Mouse (Mus musculus) layer of hippocampus, postnatal 36 days (tissue): Measurements from ENCODE around the gene Pip5kl1. TPM values are rescaled to one million over a fixed set of nuclear protein-coding genes. Genes with fewer than 3 reads are reported as not detected.

Experiments
- DNase-seq, 2 experiments: peaks; one replicate each; pipeline ENCODE4 v3.0.0; 2022
- total RNA-seq, 2 experiments: library from RNA; stranded (reverse); gene quantifications; 2 replicates each; pipeline ENCODE4 v1.2.3; 2021

The Pip5kl1 gene
- total RNA-seq, 2 experiments from 2014 or later: 2.9 to 3.8 TPM

DNA sequence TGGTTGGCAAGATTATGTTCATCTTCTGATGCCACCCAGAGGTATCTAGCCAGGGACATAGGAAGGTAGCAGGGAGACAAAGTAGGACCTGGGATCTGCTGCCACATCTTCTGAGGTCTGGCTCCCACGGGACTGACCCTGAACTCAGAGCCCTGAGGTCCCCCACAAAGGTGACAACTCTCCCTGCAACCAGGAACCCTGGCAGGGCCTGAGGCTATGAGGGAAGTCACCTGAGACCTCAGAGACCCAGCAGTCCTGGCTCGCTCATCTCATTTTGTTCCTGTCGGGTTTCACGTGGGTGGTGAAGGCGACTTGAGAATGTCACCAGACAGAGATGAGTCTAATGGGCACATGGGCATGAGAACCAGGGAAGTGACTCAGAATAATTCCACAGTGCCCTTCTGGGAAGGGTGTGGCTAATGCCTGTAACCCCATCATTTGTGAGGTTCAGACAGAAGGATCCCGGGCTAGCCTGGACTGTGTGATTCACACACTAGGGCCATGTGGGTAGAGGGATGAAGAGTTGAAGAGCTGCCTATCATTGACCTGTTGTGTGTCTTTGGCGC is 10.6 kb downstream of the Pip5kl1 start:
- DNase-seq: no peak

- DNase-seq: peak; percentile 90
These were observed 12.3 kb downstream of the Pip5kl1 start, which contains the start of gene St6galnac4 for GRCm38 (mm10) chr2:32586871-32587351. TSS of gene St6galnac4 (plus strand) at chr2:32587095.

DNA sequence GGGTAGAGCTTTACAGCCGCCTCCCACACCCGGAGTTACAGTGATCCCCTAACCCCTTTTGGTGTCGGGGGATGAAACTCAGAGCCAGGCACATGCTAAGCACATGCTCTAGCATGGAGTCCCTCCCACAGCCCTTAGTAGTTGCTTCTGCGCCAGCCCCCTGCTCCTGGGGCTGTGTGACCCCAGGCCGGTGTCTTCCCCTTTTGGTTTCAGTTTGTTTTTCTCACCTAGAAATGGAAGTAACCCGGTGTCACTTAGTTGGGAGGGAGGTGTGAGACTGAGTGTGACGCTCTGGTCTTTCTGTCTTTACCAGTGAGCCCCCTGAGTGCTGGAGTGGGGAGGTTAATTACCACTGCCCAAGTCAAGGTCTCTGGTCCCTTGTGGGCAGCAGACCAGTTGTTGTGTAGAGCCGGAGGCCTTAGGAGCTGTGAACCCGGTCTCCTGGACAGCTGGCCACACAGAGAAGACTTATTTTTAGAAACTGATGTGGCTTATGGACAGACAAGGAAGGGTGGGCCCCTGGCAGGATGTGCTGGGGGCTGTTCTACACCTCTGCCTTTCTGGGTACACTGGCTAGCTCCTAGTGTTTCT is 13.2 kb downstream of the Pip5kl1 start:
- no peak for DNase-seq

DNA sequence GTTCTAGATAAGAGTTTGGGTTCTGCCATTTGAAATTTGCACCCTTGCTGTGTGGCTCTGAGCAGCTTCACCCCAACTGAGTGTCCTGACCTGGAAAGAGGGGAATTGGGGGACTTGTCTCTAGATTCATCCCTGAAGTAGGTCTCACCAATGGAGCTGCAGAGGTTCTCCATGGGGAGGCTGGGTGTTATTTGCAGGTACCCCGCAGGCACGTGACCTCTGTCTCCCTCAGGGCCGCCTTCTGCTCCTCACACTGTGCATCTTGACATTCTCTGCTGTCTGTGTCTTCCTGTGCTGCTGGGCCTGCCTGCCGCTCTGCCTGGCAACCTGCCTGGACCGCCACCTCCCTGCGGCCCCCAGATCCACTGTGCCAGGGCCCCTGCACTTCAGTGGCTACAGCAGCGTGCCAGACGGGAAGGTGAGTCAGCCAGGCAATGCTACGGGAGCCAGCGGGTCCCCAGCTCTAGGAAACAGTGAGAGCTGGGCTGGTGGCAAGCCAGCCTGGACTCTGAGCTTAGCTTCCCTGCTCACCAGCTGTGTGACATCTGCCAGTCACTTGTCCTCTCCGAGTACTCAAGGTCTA is 14.7 kb downstream of the Pip5kl1 start:
- no peak for DNase-seq

DNA sequence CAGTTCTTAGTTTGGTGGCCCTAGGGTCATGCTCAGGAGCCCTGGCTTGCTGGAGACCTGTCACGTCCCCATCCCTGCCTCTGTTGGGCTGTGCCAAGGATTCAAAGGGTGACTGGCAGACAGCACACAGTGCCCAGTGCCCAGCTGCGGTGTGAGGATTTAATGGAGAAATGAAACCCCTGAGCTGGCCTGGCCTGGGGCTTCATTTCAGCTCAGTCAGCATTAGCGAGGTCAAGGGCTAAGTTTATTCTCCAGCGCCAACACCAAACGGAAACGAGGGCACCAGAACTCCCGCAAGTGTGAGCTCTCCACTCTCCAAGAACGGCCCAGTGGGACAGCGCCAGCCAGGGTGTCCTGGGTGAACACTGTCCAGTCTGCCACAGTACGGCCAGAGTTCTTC is 15.6 kb downstream of the Pip5kl1 start:
- no peak for DNase-seq

- no peak for DNase-seq
These were observed 16.7 kb downstream of the Pip5kl1 start for GRCm38 (mm10) chr2:32591249-32591648.

DNA sequence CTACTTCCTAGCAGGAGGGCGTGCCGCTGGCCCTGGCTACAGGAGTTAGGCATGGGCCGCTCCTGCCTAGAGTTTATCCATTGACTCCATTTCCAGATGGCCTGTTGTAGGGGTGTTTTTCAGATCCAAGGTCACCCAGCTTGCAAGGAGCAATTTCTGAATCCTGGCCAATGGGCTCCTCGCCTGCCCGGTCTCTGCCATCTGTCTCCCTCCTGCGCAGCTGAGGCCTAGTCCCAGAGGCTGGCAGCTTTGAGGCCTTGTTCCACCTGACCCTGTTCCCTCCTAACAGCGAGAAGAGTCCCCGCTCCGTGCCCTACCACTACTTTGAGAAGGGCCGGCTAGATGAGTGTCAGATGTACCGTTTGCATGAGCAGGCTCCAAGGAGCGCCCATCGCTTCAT is 22.1 kb downstream of the Pip5kl1 start:
- no peak for DNase-seq

GRCm38 (mm10) chr2:32597248-32597647 is 22.7 kb downstream of the Pip5kl1 start:
- DNase-seq: no peak

- no peak for DNase-seq
These were observed 23.1 kb downstream of the Pip5kl1 start for GRCm38 (mm10) chr2:32597699-32598098.

DNA sequence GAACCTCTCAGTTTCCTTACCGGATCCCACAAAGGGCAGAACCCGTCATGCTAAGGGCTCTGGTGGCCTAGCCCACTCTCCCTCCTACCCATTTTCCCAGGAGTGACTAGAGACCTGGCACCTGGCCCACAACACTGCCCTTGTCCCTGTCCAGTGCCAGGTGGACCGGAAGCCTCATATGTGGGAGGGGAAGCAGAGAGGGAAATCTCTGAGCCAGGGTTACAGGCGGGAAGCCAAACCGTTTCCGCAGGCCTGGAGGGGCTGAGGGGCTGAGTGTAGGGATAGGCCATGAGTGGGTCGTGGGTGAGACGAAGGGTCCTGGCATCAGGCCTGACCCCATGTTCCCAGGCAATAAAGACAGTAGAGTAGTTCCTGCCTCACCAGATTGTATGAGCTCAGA is 23.9 kb downstream of the Pip5kl1 start:
- no peak for DNase-seq

- no peak for DNase-seq
These were observed 24.8 kb downstream of the Pip5kl1 start, which contains the start of gene St6galnac6 for GRCm38 (mm10) chr2:32599409-32599808. TSS of gene St6galnac6 (plus strand) at chr2:32599709.

DNA sequence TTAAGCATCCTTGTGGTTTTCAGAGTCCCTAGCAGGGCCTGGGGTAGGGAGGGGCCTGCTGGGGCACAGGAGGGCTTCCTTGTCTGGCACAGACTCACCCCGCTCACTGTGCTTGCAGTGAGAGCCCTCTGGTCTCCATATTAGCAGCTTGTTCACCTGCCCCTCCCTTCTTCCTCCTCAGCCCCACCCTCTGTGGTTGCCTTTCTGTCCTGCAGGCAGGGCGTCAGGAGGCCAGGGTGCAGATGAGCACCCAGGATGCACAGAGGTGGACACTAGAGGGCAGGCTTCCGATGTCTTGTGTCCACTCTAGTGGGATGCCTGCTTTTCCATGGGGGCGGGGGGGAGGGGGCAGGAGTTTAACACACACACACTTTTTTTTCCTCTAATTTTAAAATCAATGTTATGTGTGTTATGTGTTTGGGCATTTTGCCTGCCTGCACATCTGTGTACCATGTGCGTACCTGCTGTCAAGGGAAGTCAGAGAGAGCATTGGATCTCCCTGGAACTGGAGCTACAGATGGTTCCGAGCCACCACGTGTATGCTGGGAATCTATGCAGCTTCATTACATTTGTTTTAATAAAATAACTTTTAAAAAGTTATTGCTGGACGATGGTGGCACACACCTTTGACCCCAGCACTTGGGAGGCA is 26.9 kb downstream of the Pip5kl1 start:
- DNase-seq: no peak

DNA sequence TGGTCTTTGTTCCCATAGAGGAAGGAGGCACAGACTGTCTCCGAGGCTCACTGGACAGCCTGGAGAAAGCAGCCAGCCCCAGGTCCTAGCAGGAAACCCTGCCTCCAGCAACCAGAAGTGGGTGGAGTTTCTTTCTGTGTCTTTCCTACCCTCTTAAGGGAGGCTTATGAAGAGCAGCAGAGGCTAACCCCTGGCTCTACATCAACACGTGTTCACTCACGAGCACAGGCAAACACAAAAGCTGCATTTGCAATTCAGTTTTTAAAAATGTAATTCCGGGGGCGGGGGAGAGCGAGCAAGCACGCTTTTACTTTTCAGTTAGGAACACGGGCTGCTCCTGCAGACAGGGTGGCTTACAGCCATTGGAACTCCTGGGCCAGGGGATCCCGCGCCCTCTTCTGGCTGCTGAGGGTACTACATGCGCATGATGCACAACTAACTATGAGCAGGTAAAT is 28.0 kb downstream of the Pip5kl1 start:
- peak; percentile 84 to 85 for DNase-seq

DNA sequence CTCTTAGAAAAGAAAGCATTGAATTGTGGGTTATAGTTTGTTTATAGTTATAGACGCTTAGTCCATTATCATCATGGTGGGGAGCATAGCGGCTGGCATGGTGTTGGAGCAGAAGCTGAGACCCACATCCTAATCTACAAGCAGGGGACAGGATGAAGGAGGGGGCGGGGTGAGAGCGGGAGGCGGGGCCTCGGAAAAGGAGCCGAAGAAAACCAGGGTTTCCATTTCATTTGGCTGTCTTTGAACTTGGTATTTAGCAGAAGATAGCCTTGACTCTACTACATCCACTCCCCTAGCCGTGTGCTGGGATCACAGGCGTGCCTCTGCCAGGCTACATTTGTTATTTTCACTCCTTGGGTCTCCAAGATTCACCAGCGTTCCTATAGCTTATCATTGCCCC is 30.0 kb downstream of the Pip5kl1 start:
- DNase-seq: no peak

DNA sequence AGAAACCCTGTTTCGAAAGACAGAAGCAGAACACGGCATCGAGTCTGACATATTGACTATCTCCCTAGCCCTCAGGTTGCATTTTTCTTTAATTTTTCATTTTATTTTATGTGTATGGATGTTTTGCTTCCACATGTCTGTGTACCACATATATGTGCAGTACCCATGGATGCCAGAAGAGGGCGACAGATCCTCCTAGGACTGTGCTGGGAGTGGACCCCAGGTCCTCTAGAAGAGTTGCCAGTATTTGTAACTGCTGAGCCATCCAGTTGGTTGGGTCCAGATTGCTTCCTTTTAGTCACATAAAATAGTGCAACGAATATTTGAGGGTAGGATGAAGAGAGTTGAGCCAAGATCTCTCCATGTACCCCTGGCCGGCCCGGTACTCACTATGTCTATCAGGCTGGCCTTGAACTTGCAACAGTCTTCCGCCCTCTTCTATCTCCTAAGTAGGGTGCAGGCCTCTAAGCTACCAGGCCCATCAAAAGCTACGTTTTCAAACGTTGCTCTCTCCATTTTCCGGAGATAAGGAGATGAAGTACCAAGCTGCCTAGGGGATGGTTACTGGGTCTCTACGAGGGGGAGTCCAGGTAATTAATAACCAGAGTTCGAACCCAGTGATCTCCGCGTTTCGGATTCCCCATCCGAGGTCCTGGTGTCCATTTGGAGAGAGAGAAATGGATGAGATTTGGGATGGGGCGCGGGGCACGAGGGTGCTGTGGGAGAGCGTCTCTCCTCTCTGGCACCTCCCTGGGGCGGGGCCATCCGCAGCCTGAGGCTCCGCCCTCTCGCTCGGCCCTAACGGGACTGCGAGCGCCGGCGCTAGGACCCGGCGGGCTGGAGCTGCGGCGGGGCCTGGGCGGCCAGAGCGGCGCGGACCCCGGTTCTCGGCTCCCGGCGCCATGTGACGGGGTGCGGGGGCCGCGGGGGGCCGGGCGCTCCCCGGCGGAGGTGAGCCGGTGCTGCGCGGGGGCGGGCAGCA is 31.9 kb downstream of the Pip5kl1 start:
- peak; percentile 80 to 82 for DNase-seq

DNA sequence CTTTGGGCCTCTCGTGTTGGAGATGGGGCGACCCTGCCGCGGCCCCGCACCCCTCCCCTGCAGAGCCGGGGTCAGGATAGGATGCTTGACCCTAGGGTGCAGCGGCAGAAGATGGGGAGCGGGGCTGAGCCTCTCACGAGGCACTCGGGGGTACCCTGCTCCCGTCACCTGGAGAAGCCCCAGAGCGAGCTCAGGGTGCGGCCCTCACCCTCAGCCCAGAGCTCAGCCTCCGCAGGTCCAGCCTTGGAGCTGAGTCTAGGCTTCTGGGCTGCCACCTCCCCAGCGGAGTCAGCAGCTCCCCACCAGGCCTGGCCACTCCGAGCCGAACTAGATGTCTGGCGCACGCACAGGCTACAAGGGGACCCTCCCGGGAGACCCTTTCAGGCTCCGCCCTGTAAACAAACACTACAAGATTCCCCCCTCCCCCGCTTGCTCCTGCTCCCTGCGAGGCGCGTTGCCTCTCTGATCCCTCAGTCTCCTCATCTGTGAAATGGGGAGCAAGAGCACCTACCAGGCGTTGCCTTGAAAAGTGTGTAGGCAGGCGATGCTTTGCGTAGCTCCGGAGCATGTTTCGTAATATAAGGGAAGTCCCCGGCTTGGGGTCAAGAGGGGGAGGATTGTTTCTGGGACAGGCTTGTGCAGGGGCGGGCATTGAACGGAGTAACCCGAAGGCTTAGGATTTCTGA is 32.8 kb downstream of the Pip5kl1 start:
- no peak for DNase-seq

DNA sequence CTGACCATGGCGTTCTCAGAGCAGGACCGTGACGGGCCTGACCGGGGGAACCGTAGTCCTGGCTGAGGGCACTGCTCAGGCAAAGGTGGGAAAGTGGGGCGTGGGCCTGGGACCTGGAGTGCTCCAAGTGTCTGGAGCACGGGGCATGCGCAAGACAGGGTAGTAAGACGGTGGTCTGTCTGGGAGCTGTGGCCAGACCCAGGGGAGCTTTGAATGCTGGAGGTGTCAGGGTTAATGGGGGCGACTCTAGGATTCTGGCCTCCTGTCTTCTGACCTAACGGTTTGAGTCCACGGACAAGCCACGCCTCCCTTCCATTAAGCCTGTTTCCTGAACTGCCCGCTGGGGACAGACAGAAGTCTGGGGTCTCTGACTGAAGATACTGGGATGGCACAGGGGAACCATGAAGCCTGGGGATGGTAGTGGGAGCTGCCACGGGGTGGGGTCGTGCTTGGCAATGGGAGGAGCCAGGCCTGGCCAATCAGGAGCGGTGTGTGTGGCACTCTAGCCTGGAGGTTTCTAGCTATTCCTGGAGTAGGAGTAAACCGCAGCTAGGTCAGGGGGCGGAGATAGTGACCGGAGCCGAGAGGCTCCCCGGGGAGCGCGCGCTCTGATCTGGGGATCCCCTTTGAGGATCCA is 33.7 kb downstream of the Pip5kl1 start:
- DNase-seq: peak in 1 of 2 experiments; percentile 54

DNA sequence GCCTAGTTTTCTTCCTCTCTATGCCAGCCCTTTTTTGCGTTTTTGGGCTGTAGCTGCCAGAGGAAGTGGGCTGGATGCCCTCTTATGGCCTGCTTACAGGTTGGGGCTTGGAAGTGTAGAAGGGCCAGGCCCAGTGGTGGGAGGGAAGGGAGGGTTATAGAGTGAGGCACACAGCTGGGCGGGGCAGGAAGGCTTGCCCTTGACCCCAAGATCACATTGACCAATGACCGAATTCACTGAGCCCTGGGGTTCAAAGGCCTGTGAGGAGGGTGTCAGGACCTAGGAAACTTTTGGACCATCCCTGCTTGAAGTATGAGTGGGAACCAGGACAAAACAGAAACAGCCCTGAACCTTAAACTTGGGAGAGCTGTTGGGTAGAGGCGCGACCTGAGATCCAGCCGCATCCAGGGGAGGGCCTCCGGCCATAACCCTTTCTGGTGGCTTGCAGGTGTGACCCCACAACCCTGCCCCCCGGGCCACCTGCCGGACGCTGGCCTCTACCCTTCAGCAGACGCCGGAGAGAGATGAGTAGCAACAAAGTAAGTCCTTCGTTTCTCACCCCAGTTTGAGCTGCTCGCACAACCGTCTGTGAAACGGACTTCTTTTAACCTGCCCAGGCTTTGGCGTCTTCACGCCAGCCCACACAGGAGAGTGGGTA is 34.3 kb downstream of the Pip5kl1 start:
- no peak for DNase-seq

GRCm38 (mm10) chr2:32610610-32611229 is 36.1 kb downstream of the Pip5kl1 start:
- DNase-seq: peak in 1 of 2 experiments; percentile 45

DNA sequence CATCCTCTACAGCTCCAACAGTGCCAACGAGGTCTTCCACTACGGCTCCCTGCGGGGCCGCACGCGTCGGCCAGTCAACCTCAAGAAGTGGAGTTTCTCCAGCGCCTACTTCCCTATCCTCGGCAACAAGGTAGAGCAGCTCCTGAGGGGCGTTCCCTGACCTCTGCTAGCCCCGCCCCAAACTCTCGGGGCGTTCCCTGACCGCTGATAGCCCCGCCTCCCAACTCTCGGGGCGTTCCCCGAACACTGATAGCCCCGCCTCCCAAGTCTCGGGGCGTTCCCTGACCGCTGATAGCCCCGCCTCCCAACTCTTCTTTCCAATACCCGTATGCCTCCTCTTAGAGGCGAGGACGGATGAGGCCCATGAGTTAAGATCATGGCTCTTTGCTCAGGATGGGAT is 37.7 kb downstream of the Pip5kl1 start:
- no peak for DNase-seq
